Comparison of ENCODE assay signal across 22 mouse cellular contexts in the genomic region with DNA sequence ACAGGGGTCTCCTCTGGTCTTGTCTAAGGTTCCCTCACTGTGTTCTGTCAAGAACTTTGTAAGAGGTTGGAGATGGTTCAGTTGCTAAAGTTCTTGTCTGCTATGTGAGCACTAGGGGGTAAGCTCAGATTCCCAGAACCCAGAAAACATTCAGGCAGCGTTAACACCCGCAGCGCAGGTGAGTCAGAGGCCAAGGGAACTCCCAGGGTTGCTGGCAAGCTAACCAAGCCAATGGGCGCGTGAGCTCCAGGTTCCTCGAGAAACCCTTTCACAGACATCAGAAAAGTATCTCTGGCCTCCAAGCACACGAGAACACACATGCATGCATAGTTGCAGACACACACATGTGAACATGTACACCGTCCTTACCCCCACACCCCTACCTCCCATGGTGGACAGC. TPM values are rescaled to one million over a fixed set of nuclear protein-coding genes. Genes with fewer than 3 reads are reported as not detected.
DNase-seq lines count a peak whose midpoint lies in the region; ATAC-seq and TF ChIP-seq lines count a peak whose summit lies in the region.
"Had no signal": no experiment of that assay in that cellular context is flagged by ENCODE, and none has a peak within 500 bp of the region (broad histone marks: within the 10 kb centered on the region; RNA-seq: fewer than 3 reads in every experiment).

No protein-coding gene starts in this region.

- no peaks in the 10 kb centered on the region for H3K9me3 ChIP-seq in hindbrain, embryonic 10.5 days
- no peaks in the 10 kb centered on the region for H3K9me3 ChIP-seq in hindbrain, embryonic 11.5 days (ENCODE audit: control insufficient read depth, low read length)
- no peaks in the 10 kb centered on the region for H3K9me3 ChIP-seq in liver, embryonic 14.5 days (ENCODE audit: control insufficient read depth, low read length)
- H3K9me3 ChIP-seq: hindbrain, embryonic 13.5 days had no signal

- DNase-seq in adrenal gland, adult (ENCODE audit: inconsistent age in 2 of 2, low spot score in 1 of 2), result peak; percentile 33 to 81
- no peak for DNase-seq in adrenal gland, postnatal 4 days (ENCODE audit: low spot score in 2 of 2)
- DNase-seq in hindbrain, embryonic 10.5 days (ENCODE audit: low spot score), result no peak
- no peak for DNase-seq in hindbrain, embryonic 11.5 days (ENCODE audit: low spot score)
- no peak for DNase-seq in liver, embryonic 14.5 days (ENCODE audit: low read depth in 3 of 3, low spot score in 3 of 3)
- DNase-seq in layer of hippocampus, adult 2 months (ENCODE audit: low spot score in 2 of 2), result no peak
- no peak for DNase-seq in spleen, adult 12 weeks (ENCODE audit: low spot score)
- DNase-seq: cerebellum, adult 18-20 months; cerebellum, postnatal 36 days; gastrocnemius, postnatal 36 days; kidney, adult 8-10 months; kidney, postnatal 25 days; left cerebral cortex, postnatal 4 days; lung, postnatal 10 days; midbrain, embryonic 14.5 days; spleen, adult 18-20 months; thymus, adult 18-20 months had no signal

- H3K4me1 ChIP-seq in hindbrain, embryonic 10.5 days (replicated peaks), result no peaks in the 10 kb centered on the region
- no peaks in the 10 kb centered on the region for H3K4me1 ChIP-seq in hindbrain, embryonic 11.5 days (replicated peaks; ENCODE audit: control insufficient read depth, insufficient read depth, low read length)
- peaks cover 53 to 55% of the 10 kb centered on the region in 2 experiments for H3K4me1 ChIP-seq in liver, embryonic 14.5 days (replicated peaks; ENCODE audit: control insufficient read depth in 2 of 2, insufficient read depth in 2 of 2, low read length in 1 of 2)
- H3K4me1 ChIP-seq: hindbrain, embryonic 13.5 days had no signal

- no peak for ATAC-seq in hindbrain, embryonic 11.5 days (ENCODE audit: low FRiP score)
- no peak for ATAC-seq in liver, embryonic 14.5 days (ENCODE audit: insufficient read depth)
- no peak for ATAC-seq in CD4-positive, CD25-positive, alpha-beta regulatory T cell, adult 4 months
- ATAC-seq: forebrain, embryonic 14.5 days had no signal

- 87% methylated on average over 8 of the region's 8 CpGs for WGBS in hindbrain, embryonic 10.5 days
- WGBS in hindbrain, embryonic 11.5 days, result 87% methylated on average over 8 of the region's 8 CpGs
- 80% methylated on average over 8 of the region's 8 CpGs for WGBS in liver, embryonic 14.5 days (ENCODE audit: insufficient replicate concordance)

- H3K27me3 ChIP-seq in hindbrain, embryonic 10.5 days (ENCODE audit: insufficient read depth, poor library complexity, severe bottlenecking), result no peaks in the 10 kb centered on the region
- no peaks in the 10 kb centered on the region for H3K27me3 ChIP-seq in hindbrain, embryonic 11.5 days (ENCODE audit: control insufficient read depth, insufficient read depth, low read length)
- no peaks in the 10 kb centered on the region for H3K27me3 ChIP-seq in liver, embryonic 14.5 days (ENCODE audit: control insufficient read depth, insufficient read depth, low read length)
- H3K27me3 ChIP-seq: hindbrain, embryonic 13.5 days had no signal

- H3K27ac ChIP-seq in hindbrain, embryonic 10.5 days, result peak overlapping the region; percentile 8; the same call in 1 of the 2 replicates
- H3K27ac ChIP-seq in hindbrain, embryonic 11.5 days (ENCODE audit: low read depth, low read length), result no peak overlapping the region
- H3K27ac ChIP-seq in liver, embryonic 14.5 days, result peak overlapping the region; percentile 99
- no peak overlapping the region for H3K27ac ChIP-seq in layer of hippocampus, adult 2 months
- H3K27ac ChIP-seq: hindbrain, embryonic 13.5 days had no signal

- no peak for TF ChIP-seq EP300 in liver, embryonic 14.5 days (IDR thresholded peaks at IDR 0.05; ENCODE audit: low read depth)

- no peak overlapping the region for H3K4me3 ChIP-seq in hindbrain, embryonic 10.5 days
- H3K4me3 ChIP-seq in hindbrain, embryonic 11.5 days (ENCODE audit: low read depth, low read length), result no peak overlapping the region
- H3K4me3 ChIP-seq in liver, embryonic 14.5 days (ENCODE audit: insufficient read depth in 1 of 2, low read depth in 2 of 2, low read length in 2 of 2), result peak overlapping the region; percentile 46 to 52; a peak in 3 of 4 replicates
- no peak overlapping the region for H3K4me3 ChIP-seq in layer of hippocampus, adult 2 months
- H3K4me3 ChIP-seq: hindbrain, embryonic 13.5 days; myocyte had no signal

- H3K4me2 ChIP-seq in hindbrain, embryonic 11.5 days (replicated peaks; ENCODE audit: low read depth, low read length), result no peak overlapping the region
- peak overlapping the region; percentile 86 for H3K4me2 ChIP-seq in liver, embryonic 14.5 days (ENCODE audit: low read depth)
- H3K4me2 ChIP-seq: hindbrain, embryonic 13.5 days had no signal

- H3K36me3 ChIP-seq in hindbrain, embryonic 10.5 days, result no peaks in the 10 kb centered on the region
- H3K36me3 ChIP-seq in hindbrain, embryonic 11.5 days (ENCODE audit: control insufficient read depth, insufficient read depth, low read length), result no peaks in the 10 kb centered on the region
- no peaks in the 10 kb centered on the region for H3K36me3 ChIP-seq in liver, embryonic 14.5 days (replicated peaks; ENCODE audit: control insufficient read depth, insufficient read depth, low read depth)
- H3K36me3 ChIP-seq: hindbrain, embryonic 13.5 days had no signal

- TF ChIP-seq CTCF in liver, embryonic 14.5 days (IDR thresholded peaks at IDR 0.05; ENCODE audit: low read depth), result no peak
- no peak for TF ChIP-seq CTCF in layer of hippocampus, adult 2 months (conservative IDR thresholded peaks at IDR 0.05)

- H3K9ac ChIP-seq in hindbrain, embryonic 11.5 days (ENCODE audit: low read depth, low read length), result no peak overlapping the region
- H3K9ac ChIP-seq in liver, embryonic 14.5 days (replicated peaks), result peak overlapping the region; percentile 90
- H3K9ac ChIP-seq: hindbrain, embryonic 13.5 days had no signal

RNA-seq across cellular contexts. Expression of gene Asprv1, which starts 12.8 kb away (rescaled TPM):
- total RNA-seq in adrenal gland, postnatal 4 days (2021), result 1 to 10 TPM in 1 of 2 experiments, under 1 TPM in 1; 0.99 to 1.1 TPM
- 0.71 TPM in 2 replicates for polyA plus RNA-seq in hindbrain, embryonic 10.5 days (2016; fragmentation: Nextera tagmentation; extraction: Ambion mirVana)
- 0.25 and 0.88 TPM in 2 replicates for polyA plus RNA-seq in hindbrain, embryonic 11.5 days (2014; fragmentation: Nextera tagmentation; extraction: Ambion mirVana)
- 0.26 and 0.33 TPM in 2 replicates for polyA plus RNA-seq in liver, embryonic 14.5 days (2012; rRNA removed)
- 0.23 and 0.28 TPM in 2 replicates for polyA plus RNA-seq in liver, embryonic 14.5 days (2014; fragmentation: Nextera tagmentation; extraction: Ambion mirVana)
- 1 to 10 TPM; 1.2 to 1.9 TPM for total RNA-seq in layer of hippocampus, adult 2 months (2021)
- under 1 TPM in 1 of 2 experiments, not detected in 1; 0.20 TPM for polyA plus RNA-seq in CD4-positive, CD25-positive, alpha-beta regulatory T cell, adult 4 months (2017; shearing (Covaris generic))
- total RNA-seq: gastrocnemius, postnatal 36 days; liver, adult 2 months had no signal

RNA-seq across cellular contexts. Expression of gene Mxd1, which starts 28.2 kb away (rescaled TPM):
- 10 to 100 TPM; 12.8 to 14.2 TPM for total RNA-seq in adrenal gland, postnatal 4 days (2021)
- 11.8 and 22.2 TPM in 2 replicates for polyA plus RNA-seq in hindbrain, embryonic 10.5 days (2016; fragmentation: Nextera tagmentation; extraction: Ambion mirVana)
- polyA plus RNA-seq in hindbrain, embryonic 11.5 days (2014; fragmentation: Nextera tagmentation; extraction: Ambion mirVana), result 16.6 and 22.4 TPM in 2 replicates
- polyA plus RNA-seq in liver, embryonic 14.5 days (2012; rRNA removed), result 17.8 and 18.7 TPM in 2 replicates
- 30.3 and 32.5 TPM in 2 replicates for polyA plus RNA-seq in liver, embryonic 14.5 days (2014; fragmentation: Nextera tagmentation; extraction: Ambion mirVana)
- total RNA-seq in layer of hippocampus, adult 2 months (2021), result 10 to 100 TPM; 17.9 to 20.7 TPM
- polyA plus RNA-seq in CD4-positive, CD25-positive, alpha-beta regulatory T cell, adult 4 months (2017; shearing (Covaris generic)), result 10 to 100 TPM; 17.8 to 21.8 TPM

RNA-seq across cellular contexts. Expression of gene Snrnp27, which starts 43.5 kb away (rescaled TPM):
- total RNA-seq in adrenal gland, postnatal 4 days (2021), result 10 to 100 TPM; 65.1 to 71.2 TPM
- 120 and 128 TPM in 2 replicates for polyA plus RNA-seq in hindbrain, embryonic 10.5 days (2016; fragmentation: Nextera tagmentation; extraction: Ambion mirVana)
- 130 and 134 TPM in 2 replicates for polyA plus RNA-seq in hindbrain, embryonic 11.5 days (2014; fragmentation: Nextera tagmentation; extraction: Ambion mirVana)
- 13.6 and 27.2 TPM in 2 replicates for polyA plus RNA-seq in liver, embryonic 14.5 days (2012; rRNA removed)
- polyA plus RNA-seq in liver, embryonic 14.5 days (2014; fragmentation: Nextera tagmentation; extraction: Ambion mirVana), result 54.5 and 58.2 TPM in 2 replicates
- total RNA-seq in layer of hippocampus, adult 2 months (2021), result 10 to 100 TPM; 60.6 to 60.8 TPM
- 100 to 1,000 TPM; 100 to 121 TPM for polyA plus RNA-seq in CD4-positive, CD25-positive, alpha-beta regulatory T cell, adult 4 months (2017; shearing (Covaris generic))

Comparison
In these comparisons a context has a peak if more than half of its experiments do, and no peak if none do; other contexts are left out.
1. DNase-seq: peak in adrenal gland, adult (2 of 2); none in adrenal gland, postnatal 4 days (0 of 2), hindbrain, embryonic 10.5 days (single experiment), hindbrain, embryonic 11.5 days (single experiment), liver, embryonic 14.5 days (0 of 3), layer of hippocampus, adult 2 months (0 of 2) and spleen, adult 12 weeks (single experiment).
2. H3K27ac ChIP-seq: peak in hindbrain, embryonic 10.5 days (single experiment) and liver, embryonic 14.5 days (single experiment); none in hindbrain, embryonic 11.5 days (single experiment) and layer of hippocampus, adult 2 months (single experiment).
3. H3K4me3 ChIP-seq: peak in liver, embryonic 14.5 days (2 of 2); none in hindbrain, embryonic 10.5 days (single experiment), hindbrain, embryonic 11.5 days (single experiment) and layer of hippocampus, adult 2 months (single experiment).